Mouse (Mus musculus) cerebellum, adult 11 months (tissue): Measurements from ENCODE around the gene Rplp0.
A peak's percentile ranks its signal among the peaks of the same experiment; 100 is the strongest.
"Not testable (repeated sequence)": the region's sequence is repeated elsewhere in the genome, so short reads cannot be mapped to it uniquely, and the experiment has no call there.

ENCODE experiments used
- DNase-seq: peaks from one replicate; pipeline ENCODE4 v3.0.0; 2022

The Rplp0 gene

GRCm38 (mm10) chr5:115553801-115554420 lies 5.4 kb upstream of the Rplp0 start:
- DNase-seq = no peak

DNA sequence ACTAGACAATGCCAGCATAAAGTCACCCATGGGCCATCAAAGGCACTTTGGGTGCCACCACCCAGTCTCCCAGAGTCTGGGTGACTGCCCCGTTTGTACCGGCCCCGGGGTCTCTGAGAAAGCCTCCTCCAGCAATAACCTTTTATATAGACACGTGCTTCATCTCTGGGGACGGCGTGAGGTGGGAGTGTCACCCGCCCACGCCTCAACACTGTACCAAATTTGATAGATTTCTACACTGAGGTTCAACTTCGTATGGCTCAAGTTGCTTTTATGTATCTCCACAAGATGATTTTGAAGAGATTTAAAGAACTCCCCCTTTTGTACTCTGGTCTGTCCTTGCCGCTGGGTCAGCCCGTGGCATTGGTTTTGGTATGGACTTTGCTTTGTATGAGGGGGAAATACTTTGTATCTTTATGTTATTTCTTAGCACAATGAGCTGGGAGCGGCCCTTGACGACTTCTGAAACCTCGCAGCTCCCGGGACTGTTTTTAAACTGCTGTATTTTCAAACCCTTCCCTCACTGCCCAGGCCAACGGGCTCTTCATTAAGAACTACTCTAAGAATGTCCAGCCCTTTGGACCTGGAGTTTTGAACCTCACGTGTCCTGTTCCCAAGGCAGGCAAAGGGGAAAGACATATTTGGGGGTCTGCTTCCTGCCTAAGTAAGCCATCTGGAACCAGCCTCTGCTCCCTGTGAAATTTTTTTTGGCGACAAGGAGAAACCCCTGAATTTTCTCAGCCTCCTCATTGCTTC lies 4.6 kb upstream of the Rplp0 start:
- DNase-seq = no peak

DNA sequence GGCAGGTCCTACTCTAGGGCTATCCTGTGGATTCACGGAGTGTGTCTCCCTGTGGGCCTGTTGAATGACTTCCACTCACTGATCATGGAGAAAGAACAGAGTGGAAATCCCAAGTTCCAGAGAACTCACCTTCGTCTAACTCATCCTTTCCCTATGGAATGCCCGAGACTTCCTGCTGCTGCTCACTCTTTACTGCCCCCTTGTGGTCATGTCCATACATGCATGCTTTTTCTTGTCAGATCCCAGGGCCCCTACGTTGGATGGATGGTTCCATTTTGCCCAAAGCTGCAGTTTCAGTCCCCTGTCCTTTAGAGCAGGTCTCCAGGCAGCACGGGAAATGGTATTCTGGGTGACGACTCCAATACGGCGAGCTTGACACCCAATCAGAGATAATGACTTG lies 3.0 kb upstream of the Rplp0 start:
- peak; percentile 74 for DNase-seq

DNA sequence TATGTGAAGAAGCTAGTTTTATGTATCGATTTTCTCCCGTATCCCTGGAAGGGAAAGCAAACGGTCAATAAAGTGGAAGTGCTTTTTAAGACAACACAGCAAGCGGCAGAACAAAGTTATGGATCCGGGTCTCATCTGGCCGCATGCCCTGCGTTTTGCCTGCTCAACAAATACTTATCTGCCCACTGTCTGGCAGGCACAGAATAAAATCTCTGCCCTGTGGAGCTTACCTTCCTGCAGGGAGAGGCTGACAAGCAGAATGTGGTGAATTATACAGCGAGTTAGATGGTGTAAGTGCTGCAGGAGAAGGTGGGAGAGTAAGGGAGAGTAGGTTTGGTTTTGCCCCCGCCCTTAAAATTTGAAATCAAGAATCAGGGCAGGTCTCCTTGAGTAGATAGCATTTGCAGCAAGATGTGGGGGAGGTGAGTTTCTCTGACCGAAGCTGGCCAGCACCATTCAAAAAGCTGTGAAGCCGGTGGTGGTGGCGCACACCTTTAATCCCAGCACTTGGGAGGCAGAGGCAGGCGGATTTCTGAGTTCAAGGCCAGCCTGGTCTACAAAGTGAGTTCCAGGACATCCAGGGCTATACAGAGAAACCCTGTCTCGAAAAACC lies 979 bp upstream of the Rplp0 start:
- DNase-seq = no peak

- no peak for DNase-seq
Measured at GRCm38 (mm10) chr5:115560336-115560905, 1.2 kb downstream of the Rplp0 start.

- no peak for DNase-seq
Measured at GRCm38 (mm10) chr5:115563771-115564585, 4.7 kb downstream of the Rplp0 start.

- DNase-seq = peak; percentile 71
Measured at GRCm38 (mm10) chr5:115564737-115565393, 5.6 kb downstream of the Rplp0 start, which contains the start of gene Gcn1l1. Gcn1l1 (plus strand) TSS chr5:115565254.

DNA sequence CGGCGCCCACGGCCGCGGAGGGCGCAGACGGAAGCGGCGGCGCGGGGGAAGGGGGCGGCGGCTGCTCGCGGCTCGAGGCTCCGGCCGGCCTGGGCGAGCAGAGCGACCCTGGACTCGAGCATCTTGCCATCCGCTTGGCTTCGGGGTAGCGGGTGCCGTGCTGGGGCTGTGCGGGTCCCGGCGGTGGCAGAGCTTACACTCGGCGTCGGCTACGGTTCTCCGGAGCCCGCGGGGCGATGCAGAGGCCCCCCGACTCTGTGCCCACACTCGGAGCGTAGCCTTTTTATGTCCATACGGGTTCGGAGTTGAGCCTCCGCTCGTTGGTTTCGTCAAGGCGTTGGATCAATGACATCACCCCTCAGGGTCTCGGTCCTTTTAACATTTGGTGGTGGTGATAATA lies 6.1 kb downstream of the Rplp0 start:
- DNase-seq = no peak

- DNase-seq = no peak
Measured at GRCm38 (mm10) chr5:115568681-115569080, 9.4 kb downstream of the Rplp0 start.

DNA sequence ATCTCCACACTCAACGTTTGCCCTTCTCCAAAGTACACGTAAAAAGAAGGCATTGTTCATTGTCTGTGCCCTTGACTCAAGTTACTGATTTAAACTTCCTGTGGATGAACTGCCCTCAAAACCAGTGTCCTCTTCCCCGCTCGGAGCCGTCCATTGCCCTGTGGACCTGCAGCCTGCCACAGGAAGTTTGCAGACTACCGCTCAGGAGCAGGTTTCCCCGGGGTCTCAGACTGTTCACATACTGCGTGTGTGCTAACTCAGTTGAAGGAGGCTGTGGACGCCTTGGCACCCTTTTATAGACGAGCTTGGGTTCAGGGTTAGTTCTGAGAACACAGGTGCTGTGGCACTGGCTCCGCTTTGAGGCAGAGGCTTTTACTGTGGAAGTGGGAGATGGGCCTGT lies 10.0 kb downstream of the Rplp0 start:
- no peak for DNase-seq

- DNase-seq = no peak
Measured at GRCm38 (mm10) chr5:115569721-115570120, 10.5 kb downstream of the Rplp0 start.

- DNase-seq = no peak
Measured at GRCm38 (mm10) chr5:115571086-115571485, 11.8 kb downstream of the Rplp0 start.

DNA sequence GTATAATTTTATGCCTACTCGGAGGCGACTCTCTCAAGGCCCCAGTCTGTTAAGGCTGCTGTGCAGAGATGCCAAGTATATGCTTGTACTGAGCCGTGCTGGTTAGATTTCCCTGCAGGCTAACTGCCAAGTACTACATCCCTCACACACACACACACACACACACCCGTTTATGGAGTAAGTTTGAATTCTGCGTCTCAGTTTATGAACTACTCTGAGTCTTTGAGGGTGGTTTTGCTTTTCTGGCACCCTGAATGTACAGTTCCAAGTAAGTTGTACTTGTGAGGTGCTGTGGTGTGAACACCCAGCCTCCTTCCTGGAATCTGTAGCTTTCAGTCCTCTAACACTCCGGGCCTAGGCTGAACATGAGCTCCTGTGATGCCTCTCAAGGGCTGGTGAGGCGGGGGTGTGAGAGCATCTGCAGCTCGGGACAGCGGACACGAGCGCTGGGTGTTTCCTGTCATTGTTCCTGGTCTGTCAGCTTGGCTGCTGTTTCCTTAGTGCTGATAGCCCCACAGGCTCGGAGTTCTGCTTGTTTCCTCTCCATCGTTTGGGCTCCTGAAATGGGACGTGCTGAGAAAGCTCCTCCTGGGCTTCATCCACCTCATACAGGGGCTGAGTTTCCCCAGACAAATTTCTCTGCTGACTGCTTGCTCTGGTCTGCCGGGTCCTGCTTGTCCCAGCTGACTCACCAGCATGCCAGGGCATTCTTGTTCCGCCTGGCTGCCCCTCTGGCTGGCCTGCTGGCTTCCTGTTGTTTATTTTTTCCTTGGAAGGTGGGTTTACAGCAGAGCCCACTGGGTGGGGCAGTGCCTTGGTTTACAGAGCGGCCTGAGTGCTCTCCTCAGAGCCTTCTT lies 13.6 kb downstream of the Rplp0 start:
- no peak for DNase-seq

- no peak for DNase-seq
Measured at GRCm38 (mm10) chr5:115574992-115575391, 15.7 kb downstream of the Rplp0 start.

DNA sequence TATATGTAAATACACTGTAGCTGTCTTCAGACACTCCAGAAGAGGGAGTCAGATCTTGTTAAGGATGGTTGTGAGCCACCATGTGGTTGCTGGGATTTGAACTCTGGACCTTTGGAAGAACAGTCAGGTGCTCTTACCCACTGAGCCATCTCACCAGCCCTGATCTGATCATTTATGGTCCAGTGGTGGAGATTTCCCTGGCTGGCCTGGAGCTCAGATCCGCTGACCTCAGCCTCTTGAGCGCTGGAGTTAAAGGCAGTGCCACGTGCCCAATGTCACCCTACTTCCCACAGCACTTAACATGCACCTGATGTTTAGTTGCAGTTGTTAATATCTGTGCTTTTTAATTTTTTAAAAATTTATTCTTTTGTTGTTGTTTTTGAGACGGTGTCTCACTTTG lies 18.4 kb downstream of the Rplp0 start:
- DNase-seq = not testable (repeated sequence)

DNA sequence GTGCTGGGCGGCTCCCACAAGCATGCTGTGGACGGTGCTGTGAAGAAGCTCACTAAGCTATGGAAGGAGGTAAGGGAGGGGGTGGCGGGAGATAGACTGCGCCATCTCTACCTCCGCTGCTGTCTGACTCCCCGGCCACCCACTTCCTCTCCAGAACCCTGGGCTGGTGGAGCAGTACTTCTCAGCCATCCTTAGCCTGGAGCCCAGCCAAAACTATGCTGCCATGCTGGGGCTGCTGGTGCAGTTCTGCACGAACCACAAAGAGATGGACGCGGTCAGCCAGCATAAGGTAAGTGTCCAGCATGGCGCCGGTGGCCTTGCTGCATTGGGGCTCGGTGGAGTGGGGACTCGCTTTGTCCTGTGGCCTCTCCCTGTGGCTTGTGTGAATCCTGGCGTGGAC lies 19.7 kb downstream of the Rplp0 start:
- no peak for DNase-seq

DNA sequence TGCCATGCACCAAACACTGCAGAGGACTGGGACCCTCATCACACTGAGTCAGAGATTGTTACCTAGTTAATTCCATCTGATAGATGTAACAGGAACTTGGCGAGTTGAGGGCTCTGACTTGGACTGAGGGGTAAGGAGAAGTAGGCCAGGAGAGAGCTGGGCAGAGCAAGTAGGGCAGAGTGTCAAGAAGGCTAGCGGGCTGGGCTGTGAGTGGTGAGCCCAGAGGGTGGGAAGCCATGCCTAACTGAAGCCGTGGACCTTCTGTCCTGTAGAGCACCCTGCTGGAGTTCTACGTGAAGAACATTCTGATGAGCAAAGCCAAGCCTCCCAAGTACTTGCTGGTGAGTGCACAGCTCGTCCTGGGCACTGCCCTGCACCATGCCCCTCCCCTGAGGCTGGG lies 20.1 kb downstream of the Rplp0 start:
- no peak for DNase-seq

DNA sequence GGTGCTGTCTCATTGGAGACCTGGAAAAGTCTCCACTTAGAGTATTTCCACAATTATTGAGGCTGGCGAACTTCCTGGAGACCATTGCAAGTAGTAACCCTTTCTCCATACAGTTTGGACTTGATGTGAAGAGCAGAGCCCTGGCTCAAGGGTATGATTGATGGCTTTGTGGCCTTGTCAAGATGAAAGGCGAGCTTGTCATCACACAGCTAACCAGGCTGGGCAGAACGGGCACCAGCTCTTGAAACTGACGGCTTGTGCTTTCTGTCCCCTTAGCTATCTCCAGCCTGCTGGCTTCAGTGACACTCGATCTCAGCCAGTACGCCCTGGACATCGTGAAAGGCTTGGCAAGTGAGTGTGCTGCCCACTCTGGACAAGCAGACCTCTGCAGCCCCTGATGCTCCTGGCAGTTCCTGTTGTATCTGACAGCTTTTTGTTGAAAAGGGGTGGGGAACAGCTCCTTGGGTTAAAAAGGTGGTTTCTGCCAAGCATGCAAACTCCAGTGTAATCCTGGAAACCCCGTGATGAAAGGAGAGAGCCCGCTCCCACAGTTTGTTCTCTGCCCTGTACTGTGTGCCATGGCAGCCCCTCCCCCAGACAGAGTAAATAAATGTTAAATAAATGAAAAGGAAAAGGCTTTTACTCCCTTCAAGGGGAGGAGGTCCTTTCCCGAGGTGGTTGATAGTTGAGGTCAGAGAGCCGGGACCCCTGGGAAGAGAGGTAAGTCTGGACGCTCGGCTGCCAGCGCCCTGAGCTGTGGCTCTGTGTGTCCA lies 21.1 kb downstream of the Rplp0 start:
- DNase-seq = no peak

DNA sequence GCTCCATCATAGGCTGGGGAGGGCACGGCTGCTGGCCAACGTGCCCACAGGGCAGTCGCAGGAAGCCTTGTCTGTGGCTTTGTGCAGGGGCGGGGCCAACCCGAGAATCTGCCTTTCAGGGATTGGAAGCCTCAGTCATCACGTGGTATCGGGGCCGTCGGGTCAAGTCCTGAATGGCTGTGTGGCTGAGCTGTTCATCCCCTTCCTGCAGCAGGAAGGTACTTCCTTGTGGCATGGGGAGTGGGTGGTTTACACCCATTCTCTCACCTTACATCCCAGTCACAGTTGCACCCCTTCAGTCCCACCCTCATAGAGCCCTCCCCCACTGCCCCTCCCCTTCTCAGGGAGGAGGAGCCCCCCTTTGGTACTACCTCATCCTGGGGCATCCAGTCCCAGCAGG lies 22.4 kb downstream of the Rplp0 start:
- no peak for DNase-seq

- no peak for DNase-seq
Measured at GRCm38 (mm10) chr5:115585616-115586015, 26.3 kb downstream of the Rplp0 start.

GRCm38 (mm10) chr5:115586166-115586565 lies 26.9 kb downstream of the Rplp0 start:
- no peak for DNase-seq
